Mouse (Mus musculus) ES-E14 (cell line): ENCODE measurements around the gene Cspg4.

Experiments used
- CHD2 ChIP-seq: IDR thresholded peaks from 2 replicates; pipeline ENCODE4 v1.6.1; 2014; ENCODE audit warnings: mild to moderate bottlenecking, low read depth, low read length, inconsistent platforms
- HCFC1 ChIP-seq: IDR thresholded peaks from 2 replicates; pipeline ENCODE4 v1.6.1; 2012; ENCODE audit warnings: low read length, inconsistent platforms, borderline replicate concordance; ENCODE audit not compliant: insufficient read depth
- ZC3H11A ChIP-seq: IDR thresholded peaks from 2 replicates; pipeline ENCODE4 v1.6.1; 2012; ENCODE audit warnings: low read depth, mild to moderate bottlenecking, inconsistent platforms, low read length, borderline replicate concordance
- ZNF384 ChIP-seq: IDR thresholded peaks from 2 replicates; pipeline ENCODE4 v1.6.1; 2012; ENCODE audit warnings: low read depth, low read length, inconsistent platforms

GRCm38 (mm10) chr9:56930556-56930955, 65.7 kb downstream of the Cspg4 start:
- no peak for TF ChIP-seq ZC3H11A
- no peak for TF ChIP-seq CHD2
- TF ChIP-seq ZNF384, result no peak
- no peak for TF ChIP-seq HCFC1
